Mouse (Mus musculus): Measurements from ENCODE around the gene Crybg3. TPM values are rescaled to one million over a fixed set of nuclear protein-coding genes. Genes with fewer than 3 reads are reported as not detected.

The Crybg3 gene
- polyA plus RNA-seq, 1 experiment from 2014 or later: 9.8 TPM

GRCm38 (mm10) chr16:59444880-59445559 lies 155.8 kb downstream of the Crybg3 start:
- no peak for ATAC-seq (replicated peaks; ENCODE audit: low FRiP score, low TSS enrichment, low read depth)
- no peak overlapping the region for H3K27ac ChIP-seq (ENCODE audit: low read depth)
- no peaks in the 10 kb centered on the region for H3K36me3 ChIP-seq (ENCODE audit: control insufficient read depth, insufficient read depth, low read length)
- H3K9me3 ChIP-seq (ENCODE audit: control insufficient read depth, low read length): no peaks in the 10 kb centered on the region
- no peak overlapping the region for H3K4me3 ChIP-seq (ENCODE audit: low read depth, low read length)
- H3K9ac ChIP-seq (ENCODE audit: low read length): no peak overlapping the region
- H3K4me1 ChIP-seq (replicated peaks; ENCODE audit: control insufficient read depth, insufficient read depth, low read length): no peaks in the 10 kb centered on the region
- 79% methylated on average over 7 of the region's 7 CpGs for WGBS
- H3K4me2 ChIP-seq (ENCODE audit: low read length): no peak overlapping the region
- no peaks in the 10 kb centered on the region for H3K27me3 ChIP-seq (replicated peaks; ENCODE audit: control insufficient read depth, insufficient read depth, low read length)
- DNase-seq (ENCODE audit: low spot score): no peak

Other genes with a start within 250 kb of the Crybg3 start
- gene Olfr209, start 237.0 kb downstream of the Crybg3 start, polyA plus RNA-seq (2014; fragmentation: Nextera tagmentation; extraction: Ambion mirVana): not detected in 2 replicates
- gene Gabrr3, start 193.6 kb downstream of the Crybg3 start, polyA plus RNA-seq (2014; fragmentation: Nextera tagmentation; extraction: Ambion mirVana): 0.16 TPM in 1 of 2 replicates, not detected in the other
- gene Riox2, start 129.2 kb downstream of the Crybg3 start, polyA plus RNA-seq (2014; fragmentation: Nextera tagmentation; extraction: Ambion mirVana): 32.9 and 38.3 TPM in 2 replicates
- gene Arl6, start 38.4 kb upstream of the Crybg3 start, polyA plus RNA-seq (2014; fragmentation: Nextera tagmentation; extraction: Ambion mirVana): 24.1 and 27.6 TPM in 2 replicates

Measured in intestine, embryonic 14.5 days (tissue).